Mouse (Mus musculus) lung, embryonic 14.5 days (tissue): ENCODE results near the gene Slc46a3. TPM values are rescaled to one million over a fixed set of nuclear protein-coding genes. Genes with fewer than 3 reads are reported as not detected.
"Not testable (repeated sequence)": the region's sequence is repeated elsewhere in the genome, so short reads cannot be mapped to it uniquely, and the experiment has no call there.

Experiments used
- ATAC-seq: fragments of 200-750 bp; cut with Nextera tagmentation; 2 replicates; pipeline ENCODE4 v1.8.0; 2017; ENCODE audit warnings: mild to moderate bottlenecking, moderate TSS enrichment, moderate library complexity; ENCODE audit not compliant: insufficient read depth
- DNase-seq: peaks from one replicate; pipeline ENCODE4 v3.0.0-alpha.2; 2015
- H3K27ac ChIP-seq: fragments of 300-500 bp; sonication (generic); 2 replicates; pipeline ENCODE4 v1.5.1; 2014; ENCODE audit warnings: low read depth, mild to moderate bottlenecking, moderate library complexity
- H3K27me3 ChIP-seq: fragments of 300-500 bp; sonication (generic); 2 replicates; pipeline ENCODE4 v1.6.1; 2014; ENCODE audit warnings: low read length, control low read depth; ENCODE audit not compliant: insufficient read depth
- H3K36me3 ChIP-seq: fragments of 300-500 bp; sonication (generic); 2 replicates; pipeline ENCODE4 v1.6.1; 2014; ENCODE audit warnings: control low read depth; ENCODE audit not compliant: insufficient read depth
- H3K4me1 ChIP-seq: fragments of 300-500 bp; sonication (generic); 2 replicates; pipeline ENCODE4 v1.6.1; 2014; ENCODE audit warnings: antibody characterized with exemption, control low read depth; ENCODE audit not compliant: insufficient read depth
- H3K4me2 ChIP-seq: fragments of 300-500 bp; sonication (generic); 2 replicates; pipeline ENCODE4 v1.6.1; 2014; ENCODE audit warnings: mild to moderate bottlenecking
- H3K4me3 ChIP-seq: fragments of 300-500 bp; sonication (generic); 2 replicates; pipeline ENCODE4 v1.5.1; 2014; ENCODE audit warnings: low read depth, low read length
- H3K9ac ChIP-seq: fragments of 300-500 bp; sonication (generic); 2 replicates; pipeline ENCODE4 v1.6.1; 2014
- H3K9me3 ChIP-seq: fragments of 300-500 bp; sonication (generic); 2 replicates; pipeline ENCODE4 v1.6.1; 2016; ENCODE audit warnings: low read depth, low read length, control low read depth
- CTCF ChIP-seq: IDR thresholded peaks from 2 replicates; pipeline ENCODE4 v1.5.1; 2016; ENCODE audit warnings: antibody characterized with exemption, low read depth
- WGBS: fragments of 180-500 bp; shearing (Covaris S2); extraction: QIAGEN DNeasy Blood & Tissue Kit; methylation state at CpG from one replicate; pipeline ENCODE4 v1.1.7; 2014; 5-methylcytosine and 5-hydroxymethylcytosine counted together
- polyA plus RNA-seq: library from polyadenylated mRNA; unstranded; fragments of >200 nt; fragmentation: Nextera tagmentation; extraction: Ambion mirVana; gene quantifications from 2 replicates; pipeline ENCODE4 v1.2.1, GENCODE M21; 2014

The Slc46a3 gene
- polyA plus RNA-seq, 1 experiment from 2014 or later = 3.3 TPM

GRCm38 (mm10) chr5:147907851-147908250 is 13.2 kb upstream of the Slc46a3 start:
- DNase-seq (no peak), ATAC-seq (no peak)
- H3K4me3 ChIP-seq = no peak overlapping the region
- 88% methylated on average over 8 of the region's 8 CpGs for WGBS
- no peaks in the 10 kb centered on the region for H3K4me1 ChIP-seq
- no peak overlapping the region for H3K9ac ChIP-seq
- H3K36me3 ChIP-seq = no peaks in the 10 kb centered on the region
- no peaks in the 10 kb centered on the region for H3K9me3 ChIP-seq
- TF ChIP-seq CTCF = no peak
- H3K4me2 ChIP-seq = no peak overlapping the region
- no peaks in the 10 kb centered on the region for H3K27me3 ChIP-seq
- no peak overlapping the region for H3K27ac ChIP-seq

- H3K9me3 ChIP-seq = no peaks in the 10 kb centered on the region
- peak; percentile 28 for TF ChIP-seq CTCF
- H3K27ac ChIP-seq = no peak overlapping the region
- H3K4me2 ChIP-seq = no peak overlapping the region
- H3K4me1 ChIP-seq = no peaks in the 10 kb centered on the region
- H3K36me3 ChIP-seq = no peaks in the 10 kb centered on the region
- 48% methylated on average over 11 of the region's 11 CpGs for WGBS
- no peaks in the 10 kb centered on the region for H3K27me3 ChIP-seq
- H3K9ac ChIP-seq = no peak overlapping the region
- DNase-seq = no peak
- no peak for ATAC-seq
- H3K4me3 ChIP-seq = no peak overlapping the region
Observed at GRCm38 (mm10) chr5:147907144-147907543, 12.5 kb upstream of the Slc46a3 start.

- ATAC-seq (no peak), DNase-seq (no peak)
- no peak overlapping the region for H3K9ac ChIP-seq
- no peaks in the 10 kb centered on the region for H3K36me3 ChIP-seq
- no peak for TF ChIP-seq CTCF
- no peaks in the 10 kb centered on the region for H3K9me3 ChIP-seq
- no peaks in the 10 kb centered on the region for H3K4me1 ChIP-seq
- no peak overlapping the region for H3K27ac ChIP-seq
- no peak overlapping the region for H3K4me2 ChIP-seq
- H3K4me3 ChIP-seq = no peak overlapping the region
- 76% methylated on average over 9 of the region's 9 CpGs for WGBS
- H3K27me3 ChIP-seq = no peaks in the 10 kb centered on the region
Observed at GRCm38 (mm10) chr5:147903166-147903565, 8.6 kb upstream of the Slc46a3 start.

DNA sequence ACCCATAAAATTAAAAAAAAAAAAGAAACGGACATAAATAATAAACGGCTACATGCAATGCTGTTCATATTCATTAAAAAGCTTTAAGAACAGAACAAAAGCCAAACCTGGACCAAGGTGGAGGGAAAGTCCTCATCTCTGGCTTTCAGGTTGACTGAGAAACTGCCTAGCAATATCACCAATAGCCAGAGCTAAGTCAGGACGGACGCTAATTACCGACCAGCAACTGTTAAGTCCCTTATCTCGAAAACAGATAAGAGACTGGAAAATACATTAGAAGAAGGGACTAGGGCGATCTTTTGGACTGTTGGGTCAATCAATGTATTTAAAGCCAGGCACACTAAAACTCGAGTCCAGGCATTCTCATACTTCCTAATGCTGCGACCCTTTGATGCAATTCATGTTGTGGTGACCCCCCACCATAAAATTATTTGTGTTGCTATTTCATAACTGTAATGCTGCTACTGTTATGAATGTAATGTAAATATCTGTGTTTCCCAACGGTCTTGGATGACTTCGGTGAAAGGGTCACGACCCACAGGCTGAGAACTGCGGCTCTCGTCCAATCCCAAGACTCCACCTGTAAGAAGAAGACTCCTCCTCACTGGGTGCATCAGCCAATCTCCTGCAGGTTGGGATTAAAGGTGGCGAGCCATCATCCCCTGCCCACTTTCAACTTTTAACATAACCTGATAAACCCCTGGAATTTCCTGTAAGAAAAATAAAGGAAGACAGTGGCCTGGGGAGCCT is 7.6 kb upstream of the Slc46a3 start:
- TF ChIP-seq CTCF = no peak
- no peaks in the 10 kb centered on the region for H3K9me3 ChIP-seq
- H3K36me3 ChIP-seq = no peaks in the 10 kb centered on the region
- no peaks in the 10 kb centered on the region for H3K27me3 ChIP-seq
- no peak overlapping the region for H3K4me3 ChIP-seq
- no peak for DNase-seq
- WGBS = 60% methylated on average over 15 of the region's 15 CpGs
- no peak overlapping the region for H3K9ac ChIP-seq
- H3K4me2 ChIP-seq = no peak overlapping the region
- no peaks in the 10 kb centered on the region for H3K4me1 ChIP-seq
- H3K27ac ChIP-seq = no peak overlapping the region
- ATAC-seq = no peak

GRCm38 (mm10) chr5:147898968-147899549 is 4.4 kb upstream of the Slc46a3 start:
- WGBS = 62% methylated on average over 4 of the region's 4 CpGs
- Histone ChIP-seq H3K9ac (no peak overlapping the region), H3K4me2 (no peak overlapping the region)

DNA sequence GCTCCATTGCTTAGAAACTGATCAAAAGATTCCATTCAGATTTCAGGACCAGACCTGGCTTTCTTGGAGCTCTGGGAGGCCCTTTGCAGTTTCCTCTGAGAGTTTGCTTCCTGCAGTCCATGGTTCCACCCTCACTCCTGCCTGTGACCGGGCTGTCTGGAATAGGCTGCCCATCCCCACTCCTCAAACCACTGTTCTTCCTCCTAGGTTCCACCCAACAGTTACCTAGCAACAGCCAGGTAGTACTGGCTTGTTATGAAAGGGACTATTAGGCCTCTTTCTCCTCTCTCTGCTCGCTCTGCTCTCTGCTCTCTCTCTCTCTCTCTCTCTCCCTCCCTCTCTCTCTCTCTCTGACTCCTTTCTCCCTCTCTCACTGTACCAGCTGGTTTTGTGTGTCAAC is 3.6 kb upstream of the Slc46a3 start:
- ATAC-seq (no peak), DNase-seq (no peak)
- H3K27ac ChIP-seq = no peak overlapping the region
- no peaks in the 10 kb centered on the region for H3K9me3 ChIP-seq
- WGBS = 55% methylated on average over 2 of the region's 2 CpGs
- no peak overlapping the region for H3K4me3 ChIP-seq
- no peaks in the 10 kb centered on the region for H3K36me3 ChIP-seq
- no peak for TF ChIP-seq CTCF
- H3K4me1 ChIP-seq = peaks cover 2% of the 10 kb centered on the region; the same call in 1 of the 2 replicates
- no peak overlapping the region for H3K4me2 ChIP-seq
- H3K27me3 ChIP-seq = no peaks in the 10 kb centered on the region
- no peak overlapping the region for H3K9ac ChIP-seq

More at GRCm38 (mm10) chr5:147898968-147899549, 4.4 kb upstream of the Slc46a3 start:
- H3K4me3 ChIP-seq = no peak overlapping the region
- no peaks in the 10 kb centered on the region for H3K9me3 ChIP-seq
- ATAC-seq (no peak), DNase-seq (no peak)
- no peak overlapping the region for H3K27ac ChIP-seq
- TF ChIP-seq CTCF = no peak
- no peaks in the 10 kb centered on the region for H3K36me3 ChIP-seq
- peaks cover 2% of the 10 kb centered on the region; the same call in 1 of the 2 replicates for H3K4me1 ChIP-seq
- H3K27me3 ChIP-seq = no peaks in the 10 kb centered on the region

DNA sequence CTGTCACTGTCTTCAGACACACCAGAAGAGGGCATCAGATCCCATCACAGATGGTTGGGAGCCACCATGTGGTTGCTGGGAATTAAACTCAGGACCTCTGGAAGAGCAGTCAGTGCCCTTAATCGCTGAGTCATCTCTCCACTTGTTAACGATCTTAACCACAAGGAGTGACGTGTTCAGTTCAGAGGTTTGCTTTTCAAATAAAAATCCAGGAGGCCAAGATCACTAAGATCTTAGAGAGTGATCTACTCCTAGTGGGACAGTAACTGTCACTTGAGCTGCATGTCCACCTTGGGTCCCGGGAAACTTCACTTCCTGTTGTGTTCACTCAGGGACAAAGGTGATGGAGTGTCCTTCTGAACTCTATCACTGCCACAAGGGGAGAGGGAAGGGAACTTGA is 1.9 kb upstream of the Slc46a3 start:
- not testable (repeated sequence) for H3K27ac ChIP-seq, H3K9me3 ChIP-seq, H3K4me1 ChIP-seq, H3K9ac ChIP-seq, ATAC-seq, DNase-seq, H3K4me2 ChIP-seq, H3K27me3 ChIP-seq, H3K4me3 ChIP-seq, H3K36me3 ChIP-seq
- whole genome bisulfite sequencing = 63% methylated on average over 4 of the region's 4 CpGs
